Mouse (Mus musculus) ES-Bruce4 (cell line): Measurements from ENCODE around the gene Taf15. TPM values are rescaled to one million over a fixed set of nuclear protein-coding genes. Genes with fewer than 3 reads are reported as not detected.

Experiments used
- H3K27ac ChIP-seq: 2 replicates; pipeline ENCODE4 v1.5.1; 2012; ENCODE audit warnings: low read length, inconsistent platforms; ENCODE audit not compliant: insufficient read depth
- H3K27me3 ChIP-seq: 2 replicates; pipeline ENCODE4 v1.6.1; 2012; ENCODE audit warnings: mild to moderate bottlenecking, low read length, inconsistent platforms; ENCODE audit not compliant: control insufficient read depth, poor library complexity, insufficient read depth, severe bottlenecking
- H3K36me3 ChIP-seq: 2 replicates; pipeline ENCODE4 v1.6.1; 2012; ENCODE audit warnings: inconsistent platforms, mild to moderate bottlenecking, low read length, moderate library complexity; ENCODE audit not compliant: control insufficient read depth, poor library complexity, insufficient read depth, severe bottlenecking
- H3K4me1 ChIP-seq: one replicate; pipeline ENCODE4 v1.8.1; 2011; ENCODE audit warnings: low read length; ENCODE audit not compliant: control insufficient read depth, insufficient read depth
- H3K4me3 ChIP-seq: 2 replicates; pipeline ENCODE4 v1.5.1; 2011; ENCODE audit warnings: low read depth, mild to moderate bottlenecking, low read length
- H3K9ac ChIP-seq: 2 replicates; pipeline ENCODE4 v1.6.1; 2012; ENCODE audit warnings: low read depth, mild to moderate bottlenecking, inconsistent platforms; ENCODE audit not compliant: poor library complexity, severe bottlenecking
- H3K9me3 ChIP-seq: replicated peaks from 2 replicates; pipeline ENCODE4 v1.6.1; 2012; ENCODE audit warnings: mild to moderate bottlenecking, low read length, inconsistent platforms; ENCODE audit not compliant: control insufficient read depth, poor library complexity, insufficient read depth, severe bottlenecking
- CTCF ChIP-seq: IDR thresholded peaks from one replicate; pipeline ENCODE4 v1.8.1; 2011; ENCODE audit warnings: low read depth, low read length
- EP300 ChIP-seq: IDR thresholded peaks from 2 replicates; pipeline ENCODE4 v1.6.1; 2011; ENCODE audit warnings: low read depth, low read length; ENCODE audit not compliant: insufficient read depth
- POLR2A ChIP-seq: IDR thresholded peaks from one replicate; pipeline ENCODE4 v1.8.1; 2011; ENCODE audit warnings: low read length; ENCODE audit not compliant: insufficient read depth
- polyA plus RNA-seq: library from polyadenylated mRNA; stranded (reverse); fragments of >200 nt; gene quantifications from 2 replicates; pipeline ENCODE4 v1.2.4, GENCODE M21; 2011; ENCODE audit warnings: low read depth; ENCODE audit not compliant: missing spikeins, insufficient read depth, insufficient read length

Taf15 gene
- polyA plus RNA-seq, 1 experiment = 326 TPM

DNA sequence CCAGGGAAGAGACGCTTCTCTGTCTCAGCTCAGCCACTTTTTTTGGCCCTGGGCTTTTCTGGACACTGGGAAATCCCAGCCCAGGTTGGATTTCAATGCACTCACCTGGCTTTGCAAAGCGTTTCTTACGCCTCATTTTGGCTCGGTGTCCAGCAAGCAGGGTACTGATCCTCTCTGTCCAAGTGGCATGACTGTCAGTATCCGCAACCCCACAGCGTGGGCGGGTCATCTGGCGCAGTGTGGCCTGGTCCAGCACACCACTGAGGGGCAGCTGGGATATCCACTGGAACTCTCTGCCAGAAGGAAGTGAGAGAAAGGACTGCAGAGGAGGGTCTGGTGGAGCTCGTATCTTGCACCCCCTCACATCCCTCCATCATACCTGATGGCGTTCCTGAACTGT lies 21.6 kb upstream of the Taf15 start:
- Histone ChIP-seq H3K27me3 (no peaks in the 10 kb centered on the region), H3K9me3 (no peaks in the 10 kb centered on the region), H3K9ac (no peak overlapping the region), H3K36me3 (no peaks in the 10 kb centered on the region), H3K4me3 (no peak overlapping the region), H3K4me1 (peaks cover 10% of the 10 kb centered on the region), H3K27ac (no peak overlapping the region)
- TF ChIP-seq POLR2A (no peak), CTCF (no peak), EP300 (no peak)

DNA sequence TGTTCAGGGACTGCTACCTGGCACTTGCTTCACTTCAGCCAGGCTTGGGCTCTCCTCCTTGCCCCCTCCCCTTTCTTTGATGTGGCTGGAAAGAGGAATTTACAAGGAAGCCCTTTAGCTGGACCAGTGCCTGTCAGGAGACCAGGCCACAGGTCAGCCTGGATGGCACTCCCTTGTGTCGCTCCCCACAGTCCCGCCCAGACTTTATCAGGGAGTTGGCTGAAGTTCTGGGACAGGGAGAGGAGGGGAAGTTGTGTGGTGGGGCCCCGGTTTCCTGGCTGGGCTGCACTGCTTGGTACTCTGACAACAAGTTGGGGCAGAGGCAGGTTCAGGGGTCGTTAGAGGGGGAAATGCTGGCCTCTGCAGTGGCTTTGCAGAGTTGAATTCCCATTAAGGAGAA lies 18.3 kb upstream of the Taf15 start:
- H3K4me3 ChIP-seq = no peak overlapping the region
- no peaks in the 10 kb centered on the region for H3K27me3 ChIP-seq
- no peaks in the 10 kb centered on the region for H3K9me3 ChIP-seq
- no peak overlapping the region for H3K27ac ChIP-seq
- H3K36me3 ChIP-seq = no peaks in the 10 kb centered on the region
- H3K9ac ChIP-seq = no peak overlapping the region
- H3K4me1 ChIP-seq = no peaks in the 10 kb centered on the region
- TF ChIP-seq CTCF = no peak
- no peak for TF ChIP-seq EP300
- no peak for TF ChIP-seq POLR2A

GRCm38 (mm10) chr11:83455608-83456007 lies 17.3 kb upstream of the Taf15 start:
- H3K27ac ChIP-seq = no peak overlapping the region
- H3K9ac ChIP-seq = no peak overlapping the region
- no peak overlapping the region for H3K4me3 ChIP-seq
- H3K9me3 ChIP-seq = no peaks in the 10 kb centered on the region
- TF ChIP-seq POLR2A (no peak), EP300 (no peak), CTCF (no peak)
- H3K36me3 ChIP-seq = no peaks in the 10 kb centered on the region
- no peaks in the 10 kb centered on the region for H3K27me3 ChIP-seq
- no peaks in the 10 kb centered on the region for H3K4me1 ChIP-seq

DNA sequence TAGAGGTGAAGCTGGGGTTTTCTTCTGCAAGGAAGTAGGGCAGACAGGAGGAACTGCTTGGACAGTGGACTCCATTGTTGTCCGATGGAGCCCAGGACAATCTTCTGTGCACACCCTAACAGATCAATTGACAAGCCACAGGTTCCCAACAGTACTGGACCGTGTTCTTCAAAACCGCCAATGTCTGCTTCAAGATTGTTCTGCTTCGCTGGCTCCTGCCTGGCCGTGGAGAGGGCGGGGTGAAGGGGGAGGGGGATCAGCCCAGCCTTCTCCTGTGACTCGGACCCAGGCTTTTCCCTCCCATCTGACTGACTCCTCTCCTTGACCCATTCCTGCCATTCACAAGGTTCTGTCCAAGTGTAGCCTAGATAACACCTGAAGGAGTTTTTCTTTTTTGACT lies 15.6 kb upstream of the Taf15 start:
- Histone ChIP-seq H3K4me1 (no peaks in the 10 kb centered on the region), H3K27ac (no peak overlapping the region), H3K36me3 (no peaks in the 10 kb centered on the region), H3K9me3 (no peaks in the 10 kb centered on the region), H3K4me3 (no peak overlapping the region), H3K9ac (no peak overlapping the region), H3K27me3 (no peaks in the 10 kb centered on the region; the same call in 1 of the 2 replicates)
- TF ChIP-seq POLR2A (no peak), CTCF (no peak), EP300 (no peak)

- Histone ChIP-seq H3K9ac (no peak overlapping the region), H3K4me1 (no peaks in the 10 kb centered on the region), H3K9me3 (no peaks in the 10 kb centered on the region), H3K27ac (no peak overlapping the region), H3K36me3 (no peaks in the 10 kb centered on the region), H3K27me3 (no peaks in the 10 kb centered on the region; the same call in 1 of the 2 replicates), H3K4me3 (no peak overlapping the region)
- TF ChIP-seq CTCF (no peak), POLR2A (no peak)
Measured at GRCm38 (mm10) chr11:83457912-83458601, 14.8 kb upstream of the Taf15 start.

- Histone ChIP-seq H3K9me3 (no peaks in the 10 kb centered on the region), H3K4me1 (peaks cover 2% of the 10 kb centered on the region), H3K27me3 (peaks cover 3% of the 10 kb centered on the region; the same call in 1 of the 2 replicates), H3K4me3 (no peak overlapping the region), H3K27ac (no peak overlapping the region), H3K9ac (no peak overlapping the region), H3K36me3 (no peaks in the 10 kb centered on the region)
- TF ChIP-seq POLR2A = no peak
- TF ChIP-seq EP300 = no peak
- TF ChIP-seq CTCF = no peak
Measured at GRCm38 (mm10) chr11:83461462-83462027, 11.3 kb upstream of the Taf15 start.
